Mouse (Mus musculus) ES-E14 (cell line): Measurements from ENCODE around the gene Vipr2. TPM values are rescaled to one million over a fixed set of nuclear protein-coding genes. Genes with fewer than 3 reads are reported as not detected.

Experiments
- DNase-seq: peaks from one replicate; pipeline ENCODE4 v3.0.0-alpha.2; 2013; ENCODE audit warnings: low read depth, low spot score
- H3K27ac ChIP-seq: 2 replicates; pipeline ENCODE4 v1.5.1; 2012; ENCODE audit warnings: low read depth, mild to moderate bottlenecking, low read length, moderate library complexity, mixed read lengths; ENCODE audit not compliant: poor library complexity, insufficient read depth, severe bottlenecking
- H3K36me3 ChIP-seq: 2 replicates; pipeline ENCODE4 v1.6.1; 2012; ENCODE audit warnings: mild to moderate bottlenecking, low read length, moderate library complexity, mixed read lengths; ENCODE audit not compliant: control insufficient read depth, poor library complexity, insufficient read depth, severe bottlenecking
- H3K4me1 ChIP-seq, 2 experiments: fragments of 150-350 bp in 1 of 2; sonication (generic) in 1 of 2; 2 replicates each; pipeline ENCODE4 v1.6.1; 2012; ENCODE audit warnings: low read length in 2 of 2, mild to moderate bottlenecking in 1 of 2, mixed read lengths in 1 of 2; ENCODE audit not compliant: control insufficient read depth in 2 of 2, insufficient read depth in 2 of 2, poor library complexity in 1 of 2
- H3K4me3 ChIP-seq, 2 experiments: fragments of 150-350 bp in 1 of 2; sonication (generic) in 1 of 2; 2 replicates each; pipeline ENCODE4 v1.5.1; 2012; ENCODE audit warnings: low read length in 2 of 2, low read depth in 1 of 2, mild to moderate bottlenecking in 1 of 2, mixed read lengths in 1 of 2; ENCODE audit not compliant: insufficient read depth in 1 of 2, poor library complexity in 1 of 2, severe bottlenecking in 1 of 2
- H3K9ac ChIP-seq: 2 replicates; pipeline ENCODE4 v1.6.1; 2012; ENCODE audit warnings: low read depth, mild to moderate bottlenecking, low read length, mixed read lengths; ENCODE audit not compliant: poor library complexity, insufficient read depth, severe bottlenecking
- H3K9me3 ChIP-seq: fragments of 150-350 bp; sonication (generic); 2 replicates; pipeline ENCODE4 v1.6.1; 2012; ENCODE audit warnings: low read depth, mild to moderate bottlenecking, low read length; ENCODE audit not compliant: control insufficient read depth, insufficient read depth
- CHD2 ChIP-seq: IDR thresholded peaks from 2 replicates; pipeline ENCODE4 v1.6.1; 2014; ENCODE audit warnings: mild to moderate bottlenecking, low read depth, low read length, inconsistent platforms
- HCFC1 ChIP-seq: IDR thresholded peaks from 2 replicates; pipeline ENCODE4 v1.6.1; 2012; ENCODE audit warnings: low read length, inconsistent platforms, borderline replicate concordance; ENCODE audit not compliant: insufficient read depth
- MAFK ChIP-seq: IDR thresholded peaks from 2 replicates; pipeline ENCODE4 v1.6.1; 2014; ENCODE audit warnings: mild to moderate bottlenecking, low read depth, low read length, inconsistent platforms; ENCODE audit not compliant: insufficient read depth
- ZC3H11A ChIP-seq: IDR thresholded peaks from 2 replicates; pipeline ENCODE4 v1.6.1; 2012; ENCODE audit warnings: low read depth, mild to moderate bottlenecking, inconsistent platforms, low read length, borderline replicate concordance
- ZNF384 ChIP-seq: IDR thresholded peaks from 2 replicates; pipeline ENCODE4 v1.6.1; 2012; ENCODE audit warnings: low read depth, low read length, inconsistent platforms
- in situ Hi-C, 2 experiments: fragments of 600-800 bp; cut with MboI; formaldehyde crosslinking; loops; one replicate each; pipeline ENCODE4 v1.15.1; 2025; ENCODE audit warnings: low sequenced_read_pairs in 2 of 2, inconsistent platforms in 1 of 2; ENCODE audit not compliant: unreplicated experiment in 2 of 2
- total RNA-seq: library from RNA; depleted of rRNA; stranded (reverse); fragments of 300-350 nt; gene quantifications from 2 replicates; pipeline ENCODE4 v1.2.3, GENCODE M21; 2012; rRNA removed

Vipr2 gene
- total RNA-seq, 1 experiment, result 0.98 TPM

DNA sequence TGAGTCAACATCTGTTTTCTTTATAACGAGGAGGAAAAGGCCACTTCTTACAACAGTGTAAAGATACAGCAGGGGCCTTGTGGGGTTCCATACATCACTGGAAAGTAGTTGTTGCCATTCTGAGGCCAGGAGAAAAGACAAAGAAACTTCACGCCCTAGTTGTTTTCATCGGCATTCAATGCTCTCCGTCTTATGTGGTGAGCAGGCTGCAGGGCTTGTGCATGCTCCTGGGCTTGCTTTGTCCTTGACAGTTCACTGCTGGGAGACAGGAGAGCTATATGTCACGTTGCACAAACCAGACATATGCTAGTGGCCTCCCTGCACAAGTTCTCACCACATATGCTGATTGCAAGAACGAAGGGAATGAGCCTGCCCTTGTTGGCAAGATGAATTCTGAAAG lies 116.4 kb downstream of the Vipr2 start:
- no peak overlapping the region for H3K27ac ChIP-seq
- H3K4me1 ChIP-seq, result no peaks in the 10 kb centered on the region
- H3K36me3 ChIP-seq, result no peaks in the 10 kb centered on the region
- in situ Hi-C loops, result no loop called here
- no peaks in the 10 kb centered on the region for H3K9me3 ChIP-seq
- DNase-seq, result no peak
- TF ChIP-seq ZC3H11A (no peak), HCFC1 (no peak), CHD2 (no peak), MAFK (no peak), ZNF384 (no peak)
- no peak overlapping the region for H3K9ac ChIP-seq
- H3K4me3 ChIP-seq, result no peak overlapping the region

DNA sequence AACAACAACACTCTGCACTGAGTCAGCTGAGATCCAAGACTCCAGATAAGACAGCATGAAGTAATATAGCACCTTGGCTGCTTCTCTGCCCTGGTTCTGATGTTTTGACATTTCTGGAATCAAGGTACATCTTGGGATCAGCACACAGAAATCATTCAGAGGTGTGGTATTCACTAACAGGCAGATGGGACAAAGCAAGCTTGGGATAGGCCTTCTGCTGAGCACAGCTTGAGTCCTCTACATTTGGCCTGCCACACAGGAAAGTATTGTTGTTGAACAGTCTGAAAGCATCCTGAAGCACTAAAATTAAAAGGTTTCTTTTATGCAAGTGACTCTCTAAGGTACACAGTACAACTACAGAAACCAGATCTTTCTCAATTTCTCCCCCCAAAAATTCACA lies 117.1 kb downstream of the Vipr2 start:
- Histone ChIP-seq H3K36me3 (no peaks in the 10 kb centered on the region), H3K27ac (no peak overlapping the region), H3K4me3 (no peak overlapping the region), H3K9me3 (no peaks in the 10 kb centered on the region), H3K4me1 (no peaks in the 10 kb centered on the region), H3K9ac (no peak overlapping the region)
- DNase-seq, result no peak
- in situ Hi-C loops, result no loop called here
- no peak for TF ChIP-seq MAFK
- TF ChIP-seq ZNF384, result no peak
- no peak for TF ChIP-seq HCFC1
- TF ChIP-seq ZC3H11A, result no peak
- no peak for TF ChIP-seq CHD2

Other genes with a start within 250 kb of the Vipr2 start
- gene Zfp386, start 30.0 kb upstream of the Vipr2 start, total RNA-seq, result 29.0 and 30.5 TPM in 2 replicates
- 4.0 and 5.6 TPM in 2 replicates for gene Wdr60, start 185.3 kb downstream of the Vipr2 start, total RNA-seq
- not detected in 2 replicates for gene Gm11027, start 197.7 kb downstream of the Vipr2 start, total RNA-seq
- gene Esyt2, start 203.5 kb downstream of the Vipr2 start, total RNA-seq, result 44.2 and 50.4 TPM in 2 replicates